In the genomic region with DNA sequence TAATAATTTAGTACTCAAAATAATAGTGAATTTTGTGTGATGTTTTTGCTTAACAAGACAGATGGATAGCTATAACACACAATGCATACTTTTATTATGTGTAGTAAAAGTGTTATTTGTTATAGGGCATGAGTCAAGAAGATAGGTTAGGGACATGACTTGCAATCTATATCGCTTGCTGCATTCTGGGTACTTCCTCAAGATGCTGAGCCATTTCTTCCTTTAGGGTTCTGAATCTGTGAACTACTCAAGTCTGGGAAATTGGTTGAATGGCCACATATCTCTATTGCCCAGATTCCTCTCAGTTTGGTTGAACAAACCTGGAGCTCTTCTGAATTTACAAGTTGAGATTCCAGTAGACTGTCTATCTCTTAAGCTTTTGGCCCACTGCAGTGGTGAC, we compare ENCODE assay signal across 15 mouse cellular contexts.
"Had no signal": no experiment of that assay in that cellular context is flagged by ENCODE, and none has a peak within 500 bp of the region (broad histone marks: within the 10 kb centered on the region; RNA-seq: fewer than 3 reads in every experiment).

No protein-coding gene starts in this region.

- DNase-seq: gastrocnemius, postnatal 25 days; heart, adult 18-20 months; liver, embryonic 13.5 days had no signal

- H3K9me3 ChIP-seq: heart, embryonic 10.5 days; heart, embryonic 12.5 days; hindbrain, embryonic 10.5 days; hindbrain, embryonic 12.5 days; intestine, embryonic 15.5 days; limb, embryonic 10.5 days; limb, embryonic 12.5 days; liver, embryonic 13.5 days had no signal

- ATAC-seq: hindbrain, embryonic 16.5 days; intestine, postnatal 0 days had no signal

- H3K4me1 ChIP-seq: liver, embryonic 13.5 days had no signal

- H3K36me3 ChIP-seq: heart, embryonic 10.5 days; heart, embryonic 12.5 days; hindbrain, embryonic 10.5 days; hindbrain, embryonic 12.5 days; intestine, embryonic 15.5 days; limb, embryonic 10.5 days; limb, embryonic 12.5 days; liver, embryonic 13.5 days had no signal

- H3K9ac ChIP-seq: heart, embryonic 12.5 days; hindbrain, embryonic 12.5 days; hindbrain, embryonic 14.5 days; intestine, embryonic 15.5 days; limb, embryonic 12.5 days; liver, embryonic 13.5 days had no signal

- H3K4me2 ChIP-seq: hindbrain, embryonic 12.5 days; limb, embryonic 12.5 days; liver, embryonic 11.5 days; liver, embryonic 13.5 days had no signal

- H3K27me3 ChIP-seq: heart, embryonic 12.5 days; hindbrain, embryonic 12.5 days; intestine, embryonic 15.5 days; limb, embryonic 12.5 days had no signal

- H3K27ac ChIP-seq: hindbrain, embryonic 12.5 days; intestine, embryonic 15.5 days; left cerebral cortex, adult 2 months; limb, embryonic 12.5 days; liver, embryonic 13.5 days had no signal

- H3K4me3 ChIP-seq: heart, embryonic 10.5 days; heart, embryonic 12.5 days; hindbrain, embryonic 10.5 days; hindbrain, embryonic 12.5 days; intestine, embryonic 15.5 days; limb, embryonic 10.5 days; limb, embryonic 12.5 days; liver, embryonic 13.5 days had no signal
